Comparison of ENCODE assay signal across 8 mouse cellular contexts in the genomic region with DNA sequence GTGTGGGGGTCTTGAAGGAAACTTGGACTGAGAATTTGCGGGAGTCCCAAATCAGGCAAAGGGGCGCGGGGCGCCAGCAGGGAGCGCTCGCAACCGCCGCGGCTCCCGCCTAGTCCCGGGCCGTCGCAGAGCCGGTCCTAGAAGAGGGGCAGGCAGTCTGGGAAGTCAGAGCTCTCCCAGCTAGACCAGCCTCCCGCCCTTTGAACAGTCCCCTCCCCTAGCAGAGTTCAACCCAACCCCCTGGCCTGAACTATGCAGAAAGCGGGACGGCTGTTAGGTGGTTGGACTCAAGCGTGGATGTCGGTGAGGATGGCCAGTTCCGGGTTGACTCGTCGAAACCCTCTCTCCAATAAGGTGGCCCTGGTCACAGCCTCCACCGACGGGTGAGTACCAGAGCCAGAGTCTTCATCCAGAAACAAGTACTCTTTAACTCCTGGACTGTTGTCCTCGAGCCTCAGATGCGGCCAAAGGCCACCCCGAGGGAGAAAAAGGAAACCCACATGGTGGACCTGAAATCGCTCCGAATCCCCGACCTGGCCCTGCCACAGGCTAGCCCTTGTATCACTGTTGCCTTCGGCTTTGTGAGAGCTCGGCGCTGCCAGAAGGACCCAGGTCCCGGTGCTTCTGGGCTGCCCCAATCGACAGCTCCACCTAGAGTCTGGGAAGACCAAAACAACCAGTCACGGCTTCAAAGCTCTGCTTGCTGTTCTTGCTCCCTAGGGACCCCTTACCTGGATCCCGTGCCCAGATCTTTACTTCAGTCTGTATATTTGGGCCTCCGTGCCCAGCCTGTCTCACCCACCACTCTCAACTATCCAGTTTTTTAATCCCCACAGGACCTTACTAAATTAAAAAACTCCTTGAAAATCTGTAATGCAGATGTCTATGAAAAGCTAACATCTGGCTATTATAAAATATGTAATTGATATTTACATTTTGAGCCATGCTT. TPM values are rescaled to one million over a fixed set of nuclear protein-coding genes. Genes with fewer than 3 reads are reported as not detected.
DNase-seq lines count a peak whose midpoint lies in the region; ATAC-seq and TF ChIP-seq lines count a peak whose summit lies in the region.

A gene (plus strand): TSS at position 108 of the 949 bp plus-strand sequence.

- H3K27me3 ChIP-seq in hindbrain, embryonic 10.5 days (ENCODE audit: insufficient read depth, poor library complexity, severe bottlenecking), result no peaks in the 10 kb centered on the region
- no peaks in the 10 kb centered on the region for H3K27me3 ChIP-seq in lung, postnatal 0 days (replicated peaks; ENCODE audit: insufficient read depth, low read length)

- peak within 1 kb of the TSS; percentile 56 for H3K4me2 ChIP-seq in lung, postnatal 0 days (replicated peaks; ENCODE audit: low read depth, low read length)

- TF ChIP-seq CTCF in lung, postnatal 0 days (IDR thresholded peaks at IDR 0.05), result peak; percentile 82

- peak within 1 kb of the TSS; percentile 93 for H3K27ac ChIP-seq in hindbrain, embryonic 10.5 days
- H3K27ac ChIP-seq in lung, postnatal 0 days (ENCODE audit: low read length), result peak within 1 kb of the TSS; percentile 62

- H3K36me3 ChIP-seq in hindbrain, embryonic 10.5 days, result no peaks in the 10 kb centered on the region
- H3K36me3 ChIP-seq in lung, postnatal 0 days (ENCODE audit: insufficient read depth, low read length), result no peaks in the 10 kb centered on the region

- ATAC-seq in lung, postnatal 0 days, result peak; percentile 99

- peak; percentile 88 for DNase-seq in MN1 (ENCODE audit: low spot score)
- peak; percentile 74 for DNase-seq in cerebellum, adult 8-10 months
- DNase-seq in frontal cortex, adult 2 months (ENCODE audit: extremely low spot score in 1 of 2, low spot score in 1 of 2), result peak in 1 of 2 experiments; percentile 84
- peak; percentile 83 for DNase-seq in hindbrain, embryonic 10.5 days (ENCODE audit: low spot score)
- DNase-seq in layer of hippocampus, adult 9-11 months, result peak; percentile 78
- peak; percentile 93 for DNase-seq in lung, postnatal 0 days (ENCODE audit: low spot score)
- peak; percentile 74 for DNase-seq in ovary, postnatal 10 days (ENCODE audit: low spot score)
- peak; percentile 84 for DNase-seq in thymus, postnatal 0 days (ENCODE audit: low spot score)

- TF ChIP-seq EP300 in lung, postnatal 0 days (IDR thresholded peaks at IDR 0.05), result no peak

- peak within 1 kb of the TSS; percentile 63 for H3K9ac ChIP-seq in lung, postnatal 0 days (replicated peaks; ENCODE audit: low read depth)

- WGBS in hindbrain, embryonic 10.5 days, result 1% methylated on average over 38 of the region's 38 CpGs
- WGBS in lung, postnatal 0 days, result 2% methylated on average over 38 of the region's 38 CpGs

- H3K4me1 ChIP-seq in hindbrain, embryonic 10.5 days (replicated peaks), result peaks cover 10% of the 10 kb centered on the region; the same call in 1 of the 2 replicates
- H3K4me1 ChIP-seq in lung, postnatal 0 days (ENCODE audit: insufficient read depth, low read depth, low read length), result 0 out of 2 replicates have a peak, but pooled peaks cover 4% of the 10 kb centered on the region

- H3K4me3 ChIP-seq in hindbrain, embryonic 10.5 days, result peak within 1 kb of the TSS; percentile 59
- peak within 1 kb of the TSS; percentile 57 for H3K4me3 ChIP-seq in lung, postnatal 0 days (ENCODE audit: low read depth, low read length)

- no peaks in the 10 kb centered on the region for H3K9me3 ChIP-seq in hindbrain, embryonic 10.5 days
- no peaks in the 10 kb centered on the region for H3K9me3 ChIP-seq in lung, postnatal 0 days (ENCODE audit: low read length)

RNA-seq across cellular contexts. Expression of the gene that starts here (rescaled TPM):
- polyA plus RNA-seq in frontal cortex, adult 2 months (2012; rRNA removed), result 17.1 and 17.6 TPM in 2 replicates
- 50.5 and 64.5 TPM in 2 replicates for polyA plus RNA-seq in hindbrain, embryonic 10.5 days (2016; fragmentation: Nextera tagmentation; extraction: Ambion mirVana)
- 54.8 and 57.5 TPM in 2 replicates for polyA plus RNA-seq in lung, postnatal 0 days (2015; fragmentation: Nextera tagmentation; extraction: Ambion mirVana)
- 62.4 and 63.8 TPM in 2 replicates for polyA plus RNA-seq in thymus, postnatal 0 days (2015; fragmentation: Nextera tagmentation; extraction: Ambion mirVana)
